Mouse (Mus musculus) neural tube, embryonic 15.5 days (tissue): ENCODE measurements around the gene A4galt. TPM values are rescaled to one million over a fixed set of nuclear protein-coding genes. Genes with fewer than 3 reads are reported as not detected.

ENCODE experiments used
- ATAC-seq: fragments of 200-750 bp; cut with Nextera tagmentation; 2 replicates; pipeline ENCODE4 v1.8.0; 2017; ENCODE audit warnings: mild to moderate bottlenecking, moderate TSS enrichment, moderate library complexity; ENCODE audit not compliant: low FRiP score
- H3K27ac ChIP-seq: fragments of 300-500 bp; sonication (generic); replicated peaks from 2 replicates; pipeline ENCODE4 v1.5.1; 2015; ENCODE audit warnings: mild to moderate bottlenecking, inconsistent platforms
- H3K27me3 ChIP-seq: fragments of 300-500 bp; sonication (generic); replicated peaks from 2 replicates; pipeline ENCODE4 v1.6.1; 2015; ENCODE audit warnings: inconsistent platforms
- H3K36me3 ChIP-seq: fragments of 300-500 bp; sonication (generic); 2 replicates; pipeline ENCODE4 v1.6.1; 2015; ENCODE audit warnings: inconsistent platforms
- H3K4me1 ChIP-seq: fragments of 300-500 bp; sonication (generic); 2 replicates; pipeline ENCODE4 v1.6.1; 2015; ENCODE audit warnings: inconsistent platforms
- H3K4me2 ChIP-seq: fragments of 300-500 bp; sonication (generic); 2 replicates; pipeline ENCODE4 v1.6.1; 2015; ENCODE audit warnings: inconsistent platforms, mild to moderate bottlenecking, moderate library complexity
- H3K4me3 ChIP-seq: fragments of 300-500 bp; sonication (generic); replicated peaks from 2 replicates; pipeline ENCODE4 v1.5.1; 2015; ENCODE audit warnings: mild to moderate bottlenecking, inconsistent platforms
- H3K9ac ChIP-seq: fragments of 300-500 bp; sonication (generic); replicated peaks from 2 replicates; pipeline ENCODE4 v1.6.1; 2015; ENCODE audit warnings: mild to moderate bottlenecking, inconsistent platforms
- H3K9me3 ChIP-seq: fragments of 300-500 bp; sonication (generic); replicated peaks from 2 replicates; pipeline ENCODE4 v1.6.1; 2016; ENCODE audit warnings: inconsistent platforms
- WGBS: fragments of 180-500 bp; shearing (Covaris S2); methylation state at CpG from one replicate; pipeline ENCODE4 v1.1.7; 2015; ENCODE audit warnings: mixed read lengths; 5-methylcytosine and 5-hydroxymethylcytosine counted together
- polyA plus RNA-seq: library from polyadenylated mRNA; unstranded; fragments of >200 nt; fragmentation: Nextera tagmentation; extraction: Ambion mirVana; gene quantifications from 2 replicates; pipeline ENCODE4 v1.2.1, GENCODE M21; 2015

The A4galt gene
- polyA plus RNA-seq, 1 experiment from 2014 or later = 2.5 TPM

- Histone ChIP-seq H3K36me3 (no peaks in the 10 kb centered on the region), H3K4me2 (no peak overlapping the region), H3K4me1 (no peaks in the 10 kb centered on the region), H3K4me3 (no peak overlapping the region), H3K9me3 (no peaks in the 10 kb centered on the region), H3K9ac (no peak overlapping the region), H3K27me3 (0 out of 2 replicates have a peak, but pooled peaks cover 4% of the 10 kb centered on the region), H3K27ac (no peak overlapping the region)
- WGBS = 28% methylated on average over 1 of the region's 1 CpGs
- no peak for ATAC-seq
Observed at GRCm38 (mm10) chr15:83265269-83265668, 13.7 kb upstream of the A4galt start.

GRCm38 (mm10) chr15:83263405-83263804, 11.8 kb upstream of the A4galt start:
- Histone ChIP-seq H3K27me3 (0 out of 2 replicates have a peak, but pooled peaks cover 4% of the 10 kb centered on the region), H3K4me3 (no peak overlapping the region), H3K27ac (no peak overlapping the region), H3K4me2 (no peak overlapping the region), H3K9me3 (no peaks in the 10 kb centered on the region), H3K9ac (no peak overlapping the region), H3K36me3 (no peaks in the 10 kb centered on the region), H3K4me1 (no peaks in the 10 kb centered on the region)
- no peak for ATAC-seq
- 83% methylated on average over 5 of the region's 5 CpGs for WGBS

- Histone ChIP-seq H3K27me3 (peaks cover 8% of the 10 kb centered on the region), H3K9ac (no peak overlapping the region), H3K9me3 (no peaks in the 10 kb centered on the region), H3K4me3 (no peak overlapping the region), H3K4me1 (0 out of 2 replicates have a peak, but pooled peaks cover 4% of the 10 kb centered on the region), H3K27ac (no peak overlapping the region), H3K36me3 (no peaks in the 10 kb centered on the region), H3K4me2 (no peak overlapping the region)
- ATAC-seq = no peak
- 58% methylated on average over 13 of the region's 13 CpGs for WGBS
Observed at GRCm38 (mm10) chr15:83257906-83258305, 6.3 kb upstream of the A4galt start.

GRCm38 (mm10) chr15:83256491-83256890, 4.9 kb upstream of the A4galt start:
- Histone ChIP-seq H3K9ac (no peak overlapping the region), H3K4me1 (peaks cover 7% of the 10 kb centered on the region), H3K27ac (no peak overlapping the region), H3K4me3 (no peak overlapping the region), H3K36me3 (no peaks in the 10 kb centered on the region), H3K27me3 (peaks cover 22% of the 10 kb centered on the region), H3K9me3 (no peaks in the 10 kb centered on the region), H3K4me2 (no peak overlapping the region)
- no peak for ATAC-seq
- WGBS = 78% methylated on average over 4 of the region's 4 CpGs

- 90% methylated on average over 7 of the region's 7 CpGs for whole genome bisulfite sequencing
- no peaks in the 10 kb centered on the region for H3K36me3 ChIP-seq
Observed at GRCm38 (mm10) chr15:83255944-83256343, 4.4 kb upstream of the A4galt start.

GRCm38 (mm10) chr15:83255191-83255782, 3.7 kb upstream of the A4galt start:
- no peak overlapping the region for H3K9ac ChIP-seq
- WGBS = 93% methylated on average over 4 of the region's 4 CpGs
- H3K27ac ChIP-seq = no peak overlapping the region
- H3K4me3 ChIP-seq = no peak overlapping the region
- peaks cover 30% of the 10 kb centered on the region for H3K27me3 ChIP-seq
- no peaks in the 10 kb centered on the region for H3K36me3 ChIP-seq
- no peak overlapping the region for H3K4me2 ChIP-seq
- H3K4me1 ChIP-seq = peaks cover 19% of the 10 kb centered on the region
- no peaks in the 10 kb centered on the region for H3K9me3 ChIP-seq
- ATAC-seq = no peak

More at GRCm38 (mm10) chr15:83255944-83256343, 4.4 kb upstream of the A4galt start:
- H3K9ac ChIP-seq = no peak overlapping the region
- H3K9me3 ChIP-seq = no peaks in the 10 kb centered on the region
- ATAC-seq = no peak
- H3K4me1 ChIP-seq = peaks cover 12% of the 10 kb centered on the region
- no peak overlapping the region for H3K27ac ChIP-seq
- H3K4me3 ChIP-seq = no peak overlapping the region
- H3K4me2 ChIP-seq = no peak overlapping the region
- peaks cover 24% of the 10 kb centered on the region for H3K27me3 ChIP-seq

- no peak for ATAC-seq
- Histone ChIP-seq H3K9ac (no peak overlapping the region), H3K36me3 (no peaks in the 10 kb centered on the region), H3K4me2 (no peak overlapping the region), H3K4me3 (no peak overlapping the region), H3K4me1 (peaks cover 19% of the 10 kb centered on the region), H3K27me3 (peaks cover 37% of the 10 kb centered on the region), H3K27ac (no peak overlapping the region), H3K9me3 (no peaks in the 10 kb centered on the region)
- WGBS = 82% methylated on average over 10 of the region's 10 CpGs
Observed at GRCm38 (mm10) chr15:83254372-83255070, 2.9 kb upstream of the A4galt start.

- no peaks in the 10 kb centered on the region for H3K36me3 ChIP-seq
- WGBS = 69% methylated on average over 14 of the region's 14 CpGs
- no peak overlapping the region for H3K4me3 ChIP-seq
- peaks cover 16% of the 10 kb centered on the region for H3K4me1 ChIP-seq
- no peak overlapping the region for H3K9ac ChIP-seq
- no peaks in the 10 kb centered on the region for H3K9me3 ChIP-seq
- ATAC-seq = no peak
- H3K27ac ChIP-seq = no peak overlapping the region
- H3K27me3 ChIP-seq = peaks cover 39% of the 10 kb centered on the region
- H3K4me2 ChIP-seq = peak overlapping the region; percentile 91; the same call in 1 of the 2 replicates
Observed at GRCm38 (mm10) chr15:83252060-83252459, 486 bp upstream of the A4galt start.

GRCm38 (mm10) chr15:83250651-83251175, 861 bp downstream of the A4galt start:
- Histone ChIP-seq H3K4me1 (peaks cover 16% of the 10 kb centered on the region), H3K27ac (no peak overlapping the region), H3K9ac (peak overlapping the region; percentile 45), H3K9me3 (no peaks in the 10 kb centered on the region), H3K36me3 (no peaks in the 10 kb centered on the region), H3K4me3 (peak overlapping the region; percentile 46), H3K4me2 (peak overlapping the region; percentile 91), H3K27me3 (peaks cover 39% of the 10 kb centered on the region)
- no peak for ATAC-seq
- WGBS = 2% methylated on average over 19 of the region's 20 CpGs

GRCm38 (mm10) chr15:83249535-83250287, 1.9 kb downstream of the A4galt start:
- H3K27me3 ChIP-seq = peaks cover 39% of the 10 kb centered on the region
- no peak overlapping the region for H3K9ac ChIP-seq
- no peaks in the 10 kb centered on the region for H3K36me3 ChIP-seq
- 91% methylated on average over 12 of the region's 12 CpGs for WGBS
- H3K4me1 ChIP-seq = peaks cover 16% of the 10 kb centered on the region
- H3K4me2 ChIP-seq = peak overlapping the region; percentile 91; the same call in 1 of the 2 replicates
- ATAC-seq = no peak
- no peak overlapping the region for H3K4me3 ChIP-seq
- no peaks in the 10 kb centered on the region for H3K9me3 ChIP-seq
- no peak overlapping the region for H3K27ac ChIP-seq

GRCm38 (mm10) chr15:83248236-83248844, 3.2 kb downstream of the A4galt start:
- ATAC-seq = no peak
- peaks cover 39% of the 10 kb centered on the region for H3K27me3 ChIP-seq
- H3K27ac ChIP-seq = no peak overlapping the region
- H3K9me3 ChIP-seq = no peaks in the 10 kb centered on the region
- H3K4me1 ChIP-seq = peaks cover 16% of the 10 kb centered on the region
- no peak overlapping the region for H3K4me3 ChIP-seq
- no peaks in the 10 kb centered on the region for H3K36me3 ChIP-seq
- no peak overlapping the region for H3K4me2 ChIP-seq
- 61% methylated on average over 14 of the region's 14 CpGs for WGBS
- no peak overlapping the region for H3K9ac ChIP-seq
